Mouse (Mus musculus) testis, adult 2 months (tissue): ENCODE measurements around the gene Syn3.

Experiments
- CTCF ChIP-seq: fragments of 200-500 bp; IDR thresholded peaks from 2 replicates; pipeline ENCODE4 v1.5.1; 2012; ENCODE audit warnings: low read depth, mild to moderate bottlenecking, inconsistent platforms, low read length, moderate library complexity; ENCODE audit not compliant: control insufficient read depth, insufficient read depth, insufficient replicate concordance
- POLR2A ChIP-seq: fragments of 200-500 bp; IDR thresholded peaks from 2 replicates; pipeline ENCODE4 v1.6.1; 2012; ENCODE audit warnings: low read depth, mild to moderate bottlenecking, inconsistent platforms, low read length, moderate library complexity; ENCODE audit not compliant: control insufficient read depth

GRCm38 (mm10) chr10:86483968-86484367 lies 14.7 kb downstream of the Syn3 start:
- TF ChIP-seq CTCF: peak; percentile 90
- no peak for TF ChIP-seq POLR2A
